ENCODE assay signal across 26 mouse cellular contexts in genomic region chr5:137562965-137563364, GRCm38 (mm10). TPM values are rescaled to one million over a fixed set of nuclear protein-coding genes. Genes with fewer than 3 reads are reported as not detected.
DNase-seq lines count a peak whose midpoint lies in the region; TF ChIP-seq lines count a peak whose summit lies in the region.
"Had no signal": no experiment of that assay in that cellular context is flagged by ENCODE, and none has a peak within 500 bp of the region (broad histone marks: within the 10 kb centered on the region; RNA-seq: fewer than 3 reads in every experiment).

No protein-coding gene starts in this region.

- H3K4me3 ChIP-seq in layer of hippocampus, adult 2 months: no peak overlapping the region
- H3K4me3 ChIP-seq: erythroblast, embryonic 14.5 days; forebrain, embryonic 12.5 days; heart, embryonic 12.5 days; hindbrain, embryonic 13.5 days; lung, embryonic 15.5 days; midbrain, embryonic 12.5 days had no signal

- H3K27ac ChIP-seq in layer of hippocampus, adult 2 months: peak overlapping the region; percentile 67
- H3K27ac ChIP-seq: forebrain, embryonic 12.5 days; hindbrain, embryonic 13.5 days; lung, embryonic 15.5 days; midbrain, embryonic 12.5 days had no signal

- DNase-seq in left cerebral cortex, adult 18-20 months (ENCODE audit: low spot score in 2 of 2): peak; percentile 31 to 53
- no peak for DNase-seq in left cerebral cortex, postnatal 4 days
- peak; percentile 41 to 47 for DNase-seq in right cerebral cortex, adult 2 months (ENCODE audit: low spot score in 2 of 2)
- DNase-seq in right cerebral cortex, postnatal 4 days: no peak
- peak in 1 of 2 experiments; percentile 61 for DNase-seq in layer of hippocampus, adult 2 months (ENCODE audit: low spot score in 2 of 2)
- peak; percentile 49 for DNase-seq in telencephalon, adult 2 months (ENCODE audit: low read depth, low spot score)
- DNase-seq in spleen, postnatal 36 days (ENCODE audit: low spot score in 2 of 2): no peak
- no peak for DNase-seq in kidney, adult 9 months
- DNase-seq: adrenal gland, postnatal 14 days; cerebellum, adult 18-20 months; cerebellum, postnatal 14 days; gastrocnemius, postnatal 25 days; heart, adult 18-20 months; heart, postnatal 4 days; kidney, adult 8-10 months; kidney, postnatal 10 days; liver had no signal

- TF ChIP-seq CTCF in layer of hippocampus, adult 2 months (conservative IDR thresholded peaks at IDR 0.05): no peak

- intact Hi-C loops in left cerebral cortex, postnatal 4 days (cut with DNase I): no loop called here

RNA-seq across cellular contexts. Expression of gene Tfr2, which starts 6.7 kb away (rescaled TPM):
- total RNA-seq in left cerebral cortex, adult 18-20 months (2021): 10 to 100 TPM; 12.8 to 13.2 TPM
- 10 to 100 TPM; 28.3 to 28.8 TPM for total RNA-seq in left cerebral cortex, postnatal 4 days (2021)
- total RNA-seq in layer of hippocampus, adult 2 months (2021): 10 to 100 TPM; 16.7 to 20.2 TPM
- total RNA-seq: gastrocnemius, postnatal 25 days; heart, adult 18-20 months had no signal

RNA-seq across cellular contexts. Expression of gene Actl6b, which starts 9.6 kb away (rescaled TPM):
- total RNA-seq in left cerebral cortex, adult 18-20 months (2021): 100 to 1,000 TPM; 112 to 115 TPM
- total RNA-seq in left cerebral cortex, postnatal 4 days (2021): 100 to 1,000 TPM; 151 to 176 TPM
- 100 to 1,000 TPM; 138 to 142 TPM for total RNA-seq in layer of hippocampus, adult 2 months (2021)
- total RNA-seq: gastrocnemius, adult 18-20 months; gastrocnemius, postnatal 25 days; heart, adult 18-20 months; heart, postnatal 4 days; megakaryocyte, adult 5-6 weeks had no signal

RNA-seq across cellular contexts. Expression of gene Gnb2, which starts 29.7 kb away (rescaled TPM):
- total RNA-seq in left cerebral cortex, adult 18-20 months (2021): 100 to 1,000 TPM; 607 to 661 TPM
- 1,000 to 10,000 TPM; 1,140 to 1,206 TPM for total RNA-seq in left cerebral cortex, postnatal 4 days (2021)
- 100 to 1,000 TPM; 600 to 607 TPM for total RNA-seq in layer of hippocampus, adult 2 months (2021)

RNA-seq across cellular contexts. Expression of gene Epo, which starts 29.9 kb away (rescaled TPM):
- not detected for total RNA-seq in left cerebral cortex, adult 18-20 months (2021)
- total RNA-seq in left cerebral cortex, postnatal 4 days (2021): not detected
- not detected for total RNA-seq in layer of hippocampus, adult 2 months (2021)
- total RNA-seq: adrenal gland, postnatal 14 days; gastrocnemius, adult 18-20 months; gastrocnemius, postnatal 25 days; heart, adult 18-20 months; heart, postnatal 4 days; layer of hippocampus, postnatal 25 days; megakaryocyte, adult 5-6 weeks had no signal

RNA-seq across cellular contexts. Expression of gene Mospd3, which starts 37.9 kb away (rescaled TPM):
- 10 to 100 TPM; 23.0 to 24.6 TPM for total RNA-seq in left cerebral cortex, adult 18-20 months (2021)
- 10 to 100 TPM; 55.0 to 57.1 TPM for total RNA-seq in left cerebral cortex, postnatal 4 days (2021)
- 10 to 100 TPM; 26.2 to 29.3 TPM for total RNA-seq in layer of hippocampus, adult 2 months (2021)

Comparison
In these comparisons a context has a peak if more than half of its experiments do, and no peak if none do; other contexts are left out.
1. DNase-seq: peak in left cerebral cortex, adult 18-20 months (2 of 2), right cerebral cortex, adult 2 months (2 of 2) and telencephalon, adult 2 months (single experiment); none in left cerebral cortex, postnatal 4 days (single experiment), right cerebral cortex, postnatal 4 days (single experiment), spleen, postnatal 36 days (0 of 2) and kidney, adult 9 months (single experiment).